Mouse (Mus musculus) large intestine, adult 2 months (tissue): ENCODE measurements around the gene Itih2. TPM values are rescaled to one million over a fixed set of nuclear protein-coding genes. Genes with fewer than 3 reads are reported as not detected.

Experiments
- DNase-seq: peaks from one replicate; pipeline ENCODE4 v3.0.0-alpha.2; 2012; ENCODE audit warnings: low read depth, low spot score
- WGBS: fragments of 180-500 bp; shearing (Covaris S2); methylation state at CpG from one replicate; pipeline ENCODE4 v1.1.7; 2018; 5-methylcytosine and 5-hydroxymethylcytosine counted together
- polyA plus RNA-seq: library from polyadenylated mRNA; depleted of rRNA; stranded (reverse); fragments of >200 nt; gene quantifications from 2 replicates; pipeline ENCODE4 v1.2.3, GENCODE M21; 2012; rRNA removed

The Itih2 gene
- 0.05 TPM in 1 of 2 replicates, not detected in the other for polyA plus RNA-seq

- DNase-seq, result no peak
- WGBS, result 71% methylated on average over 4 of the region's 4 CpGs
Observed at GRCm38 (mm10) chr2:10131296-10131695, at the start of gene Itih2. TSS of gene Itih2 (minus strand) at chr2:10131396.

GRCm38 (mm10) chr2:10169991-10170390, 38.8 kb upstream of the Itih2 start:
- 78% methylated on average over 16 of the region's 16 CpGs for WGBS
- DNase-seq, result no peak

- 44% methylated on average over 8 of the region's 8 CpGs for WGBS
- no peak for DNase-seq
Observed at GRCm38 (mm10) chr2:10168016-10168415, 36.8 kb upstream of the Itih2 start.

GRCm38 (mm10) chr2:10167283-10167682, 36.1 kb upstream of the Itih2 start:
- no peak for DNase-seq
- WGBS, result 88% methylated on average over 11 of the region's 11 CpGs

- 34% methylated on average over 6 of the region's 6 CpGs for WGBS
- no peak for DNase-seq
Observed at GRCm38 (mm10) chr2:10166635-10167034, 35.4 kb upstream of the Itih2 start.

- DNase-seq, result no peak
Observed at GRCm38 (mm10) chr2:10162011-10162410, 30.8 kb upstream of the Itih2 start.

GRCm38 (mm10) chr2:10157184-10157583, 26.0 kb upstream of the Itih2 start:
- 67% methylated on average over 10 of the region's 10 CpGs for WGBS

More at GRCm38 (mm10) chr2:10162011-10162410, 30.8 kb upstream of the Itih2 start:
- WGBS, result 87% methylated on average over 4 of the region's 4 CpGs

GRCm38 (mm10) chr2:10153201-10154075, 22.2 kb upstream of the Itih2 start, which contains the start of gene Itih5:
TSS of gene Itih5 (plus strand) at chr2:10153571.
- peak; percentile 69 for DNase-seq
- WGBS, result 3% methylated on average over 27 of the region's 27 CpGs

More at GRCm38 (mm10) chr2:10157184-10157583, 26.0 kb upstream of the Itih2 start:
- DNase-seq, result no peak

GRCm38 (mm10) chr2:10152590-10152989, 21.4 kb upstream of the Itih2 start:
- DNase-seq, result no peak
- WGBS, result 69% methylated on average over 5 of the region's 5 CpGs

GRCm38 (mm10) chr2:10147176-10147575, 16.0 kb upstream of the Itih2 start:
- DNase-seq, result no peak
- WGBS, result 70% methylated on average over 8 of the region's 8 CpGs

- 15% methylated on average over 6 of the region's 6 CpGs for WGBS
- DNase-seq, result no peak
Observed at GRCm38 (mm10) chr2:10145514-10145913, 14.3 kb upstream of the Itih2 start.

GRCm38 (mm10) chr2:10142472-10143454, 11.6 kb upstream of the Itih2 start:
- 36% methylated on average over 8 of the region's 8 CpGs for WGBS

GRCm38 (mm10) chr2:10140456-10140855, 9.3 kb upstream of the Itih2 start:
- no peak for DNase-seq
- WGBS, result 39% methylated on average over 5 of the region's 5 CpGs

More at GRCm38 (mm10) chr2:10142472-10143454, 11.6 kb upstream of the Itih2 start:
- peak; percentile 82 for DNase-seq

- DNase-seq, result no peak
- WGBS, result 58% methylated on average over 2 of the region's 2 CpGs
Observed at GRCm38 (mm10) chr2:10137320-10137719, 6.1 kb upstream of the Itih2 start.

GRCm38 (mm10) chr2:10133941-10134340, 2.7 kb upstream of the Itih2 start:
- DNase-seq, result no peak
- 43% methylated on average over 6 of the region's 6 CpGs for WGBS

- 96% methylated on average over 1 of the region's 1 CpGs for WGBS
- no peak for DNase-seq
Observed at GRCm38 (mm10) chr2:10132128-10132527, 932 bp upstream of the Itih2 start.

GRCm38 (mm10) chr2:10130341-10130990, 730 bp downstream of the Itih2 start:
- DNase-seq, result no peak
- 29% methylated on average over 8 of the region's 8 CpGs for WGBS

- DNase-seq, result no peak
- 33% methylated on average over 4 of the region's 4 CpGs for WGBS
Observed at GRCm38 (mm10) chr2:10128571-10128970, 2.6 kb downstream of the Itih2 start.

GRCm38 (mm10) chr2:10127471-10127870, 3.7 kb downstream of the Itih2 start:
- 86% methylated on average over 5 of the region's 5 CpGs for WGBS
- DNase-seq, result no peak
